Mouse (Mus musculus): ENCODE data around the gene Dmrt1.

GRCm38 (mm10) chr19:25597717-25598232 lies 92.4 kb downstream of the Dmrt1 start:
- no peak for TF ChIP-seq GATA1 (IDR thresholded peaks at IDR 0.05; ENCODE audit: borderline replicate concordance, low read length)
- no peak for TF ChIP-seq FLI1 (IDR thresholded peaks at IDR 0.05; ENCODE audit: low read length)
